Mouse (Mus musculus): ENCODE measurements around the gene Tgds. TPM values are rescaled to one million over a fixed set of nuclear protein-coding genes. Genes with fewer than 3 reads are reported as not detected.
"Not testable (repeated sequence)": the region's sequence is repeated elsewhere in the genome, so short reads cannot be mapped to it uniquely, and the experiment has no call there.

Gene Tgds
- total RNA-seq, 2 experiments from 2014 or later = 7.9 to 9.1 TPM

- peak; percentile 98 for DNase-seq (ENCODE audit: low spot score in 2 of 2)
Observed at GRCm38 (mm10) chr14:118136744-118137452, 4.3 kb upstream of the Tgds start, which contains the start of gene Gpr180. Gene Gpr180 (plus strand): TSS chr14:118137158.

- DNase-seq (ENCODE audit: low spot score in 2 of 2) = no peak
Observed at GRCm38 (mm10) chr14:118131931-118132641, 469 bp downstream of the Tgds start.

- no peak for DNase-seq (ENCODE audit: low spot score in 2 of 2)
Observed at GRCm38 (mm10) chr14:118131472-118131871, 1.1 kb downstream of the Tgds start.

GRCm38 (mm10) chr14:118126301-118126700, 6.3 kb downstream of the Tgds start:
- no peak for DNase-seq (ENCODE audit: low spot score in 2 of 2)

GRCm38 (mm10) chr14:118124771-118125170, 7.8 kb downstream of the Tgds start:
- no peak for DNase-seq (ENCODE audit: low spot score in 2 of 2)

- DNase-seq (ENCODE audit: low spot score in 2 of 2) = no peak
Observed at GRCm38 (mm10) chr14:118124129-118124528, 8.4 kb downstream of the Tgds start.

- no peak for DNase-seq (ENCODE audit: low spot score in 2 of 2)
Observed at GRCm38 (mm10) chr14:118113116-118113515, 19.4 kb downstream of the Tgds start.

- not testable (repeated sequence) for DNase-seq (ENCODE audit: low spot score in 2 of 2)
Observed at GRCm38 (mm10) chr14:118107479-118107878, 25.1 kb downstream of the Tgds start.

- no peak for DNase-seq (ENCODE audit: low spot score in 2 of 2)
Observed at GRCm38 (mm10) chr14:118101227-118101990, 31.1 kb downstream of the Tgds start.

GRCm38 (mm10) chr14:118098265-118098664, 34.3 kb downstream of the Tgds start:
- DNase-seq (ENCODE audit: low spot score in 2 of 2) = no peak

GRCm38 (mm10) chr14:118089806-118090392, 42.7 kb downstream of the Tgds start:
- DNase-seq (ENCODE audit: low spot score in 2 of 2) = peak in 1 of 2 experiments; percentile 10

- DNase-seq (ENCODE audit: low spot score in 2 of 2) = peak; percentile 88 to 89
Observed at GRCm38 (mm10) chr14:118089215-118089805, 43.2 kb downstream of the Tgds start.

- no peak for DNase-seq (ENCODE audit: low spot score in 2 of 2)
Observed at GRCm38 (mm10) chr14:118088437-118089207, 43.9 kb downstream of the Tgds start.

- no peak for DNase-seq (ENCODE audit: low spot score in 2 of 2)
Observed at GRCm38 (mm10) chr14:118086271-118087035, 46.1 kb downstream of the Tgds start.

GRCm38 (mm10) chr14:118083851-118084250, 48.7 kb downstream of the Tgds start:
- no peak for DNase-seq (ENCODE audit: low spot score in 2 of 2)

GRCm38 (mm10) chr14:118080606-118081005, 51.9 kb downstream of the Tgds start:
- no peak for DNase-seq (ENCODE audit: low spot score in 2 of 2)

- DNase-seq (ENCODE audit: low spot score in 2 of 2) = no peak
Observed at GRCm38 (mm10) chr14:118070100-118070499, 62.5 kb downstream of the Tgds start.

- no peak for DNase-seq (ENCODE audit: low spot score in 2 of 2)
Observed at GRCm38 (mm10) chr14:118069439-118070079, 63.0 kb downstream of the Tgds start.
